Mouse (Mus musculus) heart, adult 2 months (tissue): Measurements from ENCODE around the gene Fbxw8.

ENCODE experiments used
- CTCF ChIP-seq: fragments of 200-600 bp; IDR thresholded peaks from 2 replicates; pipeline ENCODE4 v1.8.1; 2022; ENCODE audit warnings: antibody characterized with exemption, mild to moderate bottlenecking, moderate library complexity
- POLR2A ChIP-seq: fragments of 200-500 bp; IDR thresholded peaks from 2 replicates; pipeline ENCODE4 v1.6.1; 2011; ENCODE audit warnings: mild to moderate bottlenecking, low read depth, low read length, control low read depth; ENCODE audit not compliant: insufficient read depth

DNA sequence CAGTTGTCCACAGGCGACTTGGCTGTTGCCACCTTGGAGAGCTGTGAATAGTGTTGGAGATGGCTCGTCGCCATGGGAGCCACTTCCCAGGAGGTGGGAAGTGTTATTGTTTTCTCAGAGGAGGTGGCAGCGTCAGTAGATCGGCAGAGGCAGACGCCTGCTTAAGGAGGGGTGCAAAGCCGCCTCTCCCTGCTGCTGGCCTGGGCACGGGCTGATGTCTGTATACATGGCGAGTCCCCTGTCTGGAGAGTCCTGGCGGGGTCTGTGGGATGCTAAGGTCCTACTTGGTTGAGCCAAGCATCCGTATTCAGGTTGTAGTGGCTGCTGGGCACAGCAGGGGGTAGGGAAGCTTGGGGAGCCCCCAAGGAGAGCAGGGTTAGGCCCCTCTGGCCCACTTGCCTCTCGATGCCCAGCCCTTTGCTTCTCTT is 116.0 kb downstream of the Fbxw8 start:
- TF ChIP-seq CTCF = no peak
- TF ChIP-seq POLR2A = no peak
